ENCODE assay signal across 8 mouse cellular contexts in the genomic region with DNA sequence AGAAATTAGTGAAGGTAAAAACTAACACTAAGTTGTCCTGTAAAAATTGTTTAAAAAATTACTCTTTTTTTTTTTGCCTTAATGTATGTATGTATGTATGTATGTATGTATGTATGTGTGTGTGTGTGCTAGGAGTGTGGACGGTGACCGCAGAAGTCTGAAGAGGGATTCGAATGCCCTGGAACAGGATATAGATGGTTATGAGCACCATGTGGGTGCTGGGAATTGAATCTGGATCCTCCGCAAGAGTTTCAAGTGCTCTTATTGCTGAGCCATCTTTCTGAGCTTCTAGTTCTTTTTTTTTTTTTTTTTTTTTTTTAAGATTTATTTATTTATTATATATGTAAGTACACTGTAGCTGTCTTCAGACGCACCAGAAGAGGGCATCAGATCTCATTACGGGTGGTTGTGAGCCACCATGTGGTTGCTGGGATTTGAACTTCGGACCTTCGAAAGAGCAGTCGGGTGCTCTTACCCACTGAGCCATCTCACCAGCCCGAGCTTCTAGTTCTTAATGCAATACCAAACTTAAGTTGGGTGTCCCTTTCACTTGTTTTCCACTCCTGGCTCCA. TPM values are rescaled to one million over a fixed set of nuclear protein-coding genes. Genes with fewer than 3 reads are reported as not detected.
A peak's percentile ranks its signal among the peaks of the same experiment; 100 is the strongest.
DNase-seq lines count a peak whose midpoint lies in the region; ATAC-seq and TF ChIP-seq lines count a peak whose summit lies in the region.
"Not testable (repeated sequence)": the region's sequence is repeated elsewhere in the genome, so short reads cannot be mapped to it uniquely, and the experiment has no call there.

No protein-coding gene starts in this region.

- not testable (repeated sequence) for H3K9me3 ChIP-seq in embryonic facial prominence, embryonic 13.5 days; heart, embryonic 11.5 days (replicated peaks; ENCODE audit: control insufficient read depth, low read length); intestine, embryonic 14.5 days (ENCODE audit: control insufficient read depth, low read length); limb, embryonic 15.5 days; midbrain, embryonic 11.5 days (ENCODE audit: control insufficient read depth, low read length)

- not testable (repeated sequence) for ATAC-seq in embryonic facial prominence, embryonic 13.5 days (ENCODE audit: insufficient number of reproducible peaks, insufficient read depth, low FRiP score, low TSS enrichment, low read depth); heart, embryonic 11.5 days (replicated peaks; ENCODE audit: insufficient number of reproducible peaks, low FRiP score, low TSS enrichment); intestine, embryonic 14.5 days (replicated peaks; ENCODE audit: low FRiP score, low TSS enrichment, low read depth); limb, embryonic 15.5 days (ENCODE audit: insufficient number of reproducible peaks, low FRiP score, low TSS enrichment, low read depth); midbrain, embryonic 11.5 days (ENCODE audit: low FRiP score)

- peak overlapping the region; percentile 65 for H3K4me2 ChIP-seq in embryonic facial prominence, embryonic 13.5 days
- peak overlapping the region; percentile 65 for H3K4me2 ChIP-seq in heart, embryonic 11.5 days
- peak overlapping the region; percentile 54 for H3K4me2 ChIP-seq in intestine, embryonic 14.5 days (ENCODE audit: low read length)
- H3K4me2 ChIP-seq in limb, embryonic 15.5 days, result peak overlapping the region; percentile 63
- peak overlapping the region; percentile 49 for H3K4me2 ChIP-seq in midbrain, embryonic 11.5 days

- H3K4me1 ChIP-seq in embryonic facial prominence, embryonic 13.5 days, result peaks cover 11% of the 10 kb centered on the region
- H3K4me1 ChIP-seq in heart, embryonic 11.5 days (ENCODE audit: control insufficient read depth, insufficient read depth, low read length); intestine, embryonic 14.5 days (replicated peaks; ENCODE audit: control insufficient read depth, insufficient read depth, low read length); limb, embryonic 15.5 days; midbrain, embryonic 11.5 days (ENCODE audit: control insufficient read depth, insufficient read depth, low read length); small intestine, adult 2 months (ENCODE audit: control insufficient read depth, insufficient read depth, insufficient read length, low read length): not testable (repeated sequence)

- TF ChIP-seq POLR2A in small intestine, adult 2 months (IDR thresholded peaks at IDR 0.05; ENCODE audit: low read depth, low read length), result not testable (repeated sequence)

- TF ChIP-seq CTCF in small intestine, adult 2 months (IDR thresholded peaks at IDR 0.05; ENCODE audit: extremely low read depth, insufficient read length, insufficient replicate concordance, low read depth, low read length), result not testable (repeated sequence)

- H3K9ac ChIP-seq in embryonic facial prominence, embryonic 13.5 days, result peak overlapping the region; percentile 95; the same call in 1 of the 2 replicates
- peak overlapping the region; percentile 97; the same call in 1 of the 2 replicates for H3K9ac ChIP-seq in heart, embryonic 11.5 days (ENCODE audit: low read depth, low read length)
- peak overlapping the region; percentile 95; the same call in 1 of the 2 replicates for H3K9ac ChIP-seq in intestine, embryonic 14.5 days (ENCODE audit: low read length)
- not testable (repeated sequence) for H3K9ac ChIP-seq in limb, embryonic 15.5 days
- H3K9ac ChIP-seq in midbrain, embryonic 11.5 days (ENCODE audit: low read length), result peak overlapping the region; percentile 87; the same call in 1 of the 2 replicates

- H3K36me3 ChIP-seq in embryonic facial prominence, embryonic 13.5 days; heart, embryonic 11.5 days (ENCODE audit: control insufficient read depth, insufficient read depth, low read length); intestine, embryonic 14.5 days (ENCODE audit: control insufficient read depth, insufficient read depth, low read length); limb, embryonic 15.5 days; midbrain, embryonic 11.5 days (ENCODE audit: control insufficient read depth, insufficient read depth, low read length); small intestine, adult 2 months (ENCODE audit: control insufficient read depth, insufficient read depth, low read length): not testable (repeated sequence)

- peak; percentile 72 for DNase-seq in 3134 (ENCODE audit: extremely low read depth, insufficient read length, low spot score)
- DNase-seq in R1 (ENCODE audit: low read depth, low spot score), result peak; percentile 30
- DNase-seq in intestine, embryonic 14.5 days (ENCODE audit: low spot score), result not testable (repeated sequence)
- peak; percentile 62 for DNase-seq in midbrain, embryonic 11.5 days (ENCODE audit: low spot score, missing footprints)

- peak overlapping the region; percentile 99 for H3K27ac ChIP-seq in embryonic facial prominence, embryonic 13.5 days
- peak overlapping the region; percentile 99 for H3K27ac ChIP-seq in heart, embryonic 11.5 days (ENCODE audit: low read depth, low read length)
- peak overlapping the region; percentile 98 for H3K27ac ChIP-seq in intestine, embryonic 14.5 days (ENCODE audit: low read depth)
- peak overlapping the region; percentile 99 for H3K27ac ChIP-seq in limb, embryonic 15.5 days
- peak overlapping the region; percentile 99; the same call in 1 of the 2 replicates for H3K27ac ChIP-seq in midbrain, embryonic 11.5 days (ENCODE audit: low read depth, low read length)
- H3K27ac ChIP-seq in small intestine, adult 2 months (ENCODE audit: insufficient read depth, low read depth, low read length), result peak overlapping the region; percentile 91

- WGBS in embryonic facial prominence, embryonic 13.5 days, result 35% methylated on average over 10 of the region's 10 CpGs
- 33% methylated on average over 10 of the region's 10 CpGs for WGBS in heart, embryonic 11.5 days (ENCODE audit: insufficient replicate concordance)
- 40% methylated on average over 10 of the region's 10 CpGs for WGBS in intestine, embryonic 14.5 days
- WGBS in limb, embryonic 15.5 days, result 34% methylated on average over 10 of the region's 10 CpGs
- 36% methylated on average over 10 of the region's 10 CpGs for WGBS in midbrain, embryonic 11.5 days
- 32% methylated on average over 10 of the region's 10 CpGs for WGBS in small intestine, adult 2 months

- H3K27me3 ChIP-seq in embryonic facial prominence, embryonic 13.5 days; heart, embryonic 11.5 days (ENCODE audit: control insufficient read depth, insufficient read depth, low read length); intestine, embryonic 14.5 days (replicated peaks; ENCODE audit: control insufficient read depth, insufficient read depth, low read length); limb, embryonic 15.5 days; midbrain, embryonic 11.5 days (ENCODE audit: control insufficient read depth, insufficient read depth, low read length); small intestine, adult 2 months (ENCODE audit: control insufficient read depth, insufficient read depth, low read length): not testable (repeated sequence)

- H3K4me3 ChIP-seq in embryonic facial prominence, embryonic 13.5 days, result peak overlapping the region; percentile 91
- peak overlapping the region; percentile 97 for H3K4me3 ChIP-seq in heart, embryonic 11.5 days (ENCODE audit: low read depth, low read length)
- H3K4me3 ChIP-seq in intestine, embryonic 14.5 days (ENCODE audit: low read depth, low read length), result peak overlapping the region; percentile 82
- H3K4me3 ChIP-seq in limb, embryonic 15.5 days, result peak overlapping the region; percentile 93
- peak overlapping the region; percentile 94 for H3K4me3 ChIP-seq in midbrain, embryonic 11.5 days (ENCODE audit: low read depth, low read length)
- H3K4me3 ChIP-seq in small intestine, adult 2 months (ENCODE audit: low read depth, low read length), result peak overlapping the region; percentile 88

RNA-seq across cellular contexts. Expression of gene Usp34, which starts 1.5 kb away (rescaled TPM):
- 27.9 and 41.1 TPM in 2 replicates for polyA plus RNA-seq in embryonic facial prominence, embryonic 13.5 days (2015; fragmentation: Nextera tagmentation; extraction: Ambion mirVana)
- polyA plus RNA-seq in heart, embryonic 11.5 days (2014; fragmentation: Nextera tagmentation; extraction: Ambion mirVana), result 23.7 and 26.8 TPM in 2 replicates
- polyA plus RNA-seq in intestine, embryonic 14.5 days (2014; fragmentation: Nextera tagmentation; extraction: Ambion mirVana), result 37.2 and 39.3 TPM in 2 replicates
- 21.0 and 24.9 TPM in 2 replicates for polyA plus RNA-seq in limb, embryonic 15.5 days (2015; fragmentation: Nextera tagmentation; extraction: Ambion mirVana)
- polyA plus RNA-seq in midbrain, embryonic 11.5 days (2014; fragmentation: Nextera tagmentation; extraction: Ambion mirVana), result 31.7 and 34.3 TPM in 2 replicates
- 1.4 and 3.1 TPM in 2 replicates for polyA plus RNA-seq in small intestine, adult 2 months (2012; rRNA removed)

RNA-seq across cellular contexts. Expression of gene Xpo1, which starts 49.3 kb away (rescaled TPM):
- polyA plus RNA-seq in embryonic facial prominence, embryonic 13.5 days (2015; fragmentation: Nextera tagmentation; extraction: Ambion mirVana), result 105 and 111 TPM in 2 replicates
- 84.1 and 93.7 TPM in 2 replicates for polyA plus RNA-seq in heart, embryonic 11.5 days (2014; fragmentation: Nextera tagmentation; extraction: Ambion mirVana)
- 115 and 116 TPM in 2 replicates for polyA plus RNA-seq in intestine, embryonic 14.5 days (2014; fragmentation: Nextera tagmentation; extraction: Ambion mirVana)
- polyA plus RNA-seq in limb, embryonic 15.5 days (2015; fragmentation: Nextera tagmentation; extraction: Ambion mirVana), result 70.7 and 78.0 TPM in 2 replicates
- 171 and 184 TPM in 2 replicates for polyA plus RNA-seq in midbrain, embryonic 11.5 days (2014; fragmentation: Nextera tagmentation; extraction: Ambion mirVana)
- polyA plus RNA-seq in small intestine, adult 2 months (2012; rRNA removed), result 1.2 and 1.8 TPM in 2 replicates

Comparison
In these comparisons a context has a peak if more than half of its experiments do, and no peak if none do; other contexts are left out.
1. RNA of gene Xpo1, which starts 49.3 kb away (polyA plus RNA-seq): 171 to 184 TPM in midbrain, embryonic 11.5 days, 115 to 116 TPM in intestine, embryonic 14.5 days, 105 to 111 TPM in embryonic facial prominence, embryonic 13.5 days, 84.1 to 93.7 TPM in heart, embryonic 11.5 days and 70.7 to 78.0 TPM in limb, embryonic 15.5 days; 1.2 to 1.8 TPM in small intestine, adult 2 months; every median in the first group is over 10 times any median in the second.
2. Peak in every context shown above with its lines, with median percentiles within 50 percentile points of each other: H3K27ac ChIP-seq, H3K4me2 ChIP-seq and H3K4me3 ChIP-seq.